Mouse (Mus musculus) ES-E14 (cell line): Measurements from ENCODE around the gene Sprn. TPM values are rescaled to one million over a fixed set of nuclear protein-coding genes. Genes with fewer than 3 reads are reported as not detected.
A peak's percentile ranks its signal among the peaks of the same experiment; 100 is the strongest.

ENCODE experiments used
- DNase-seq: peaks from one replicate; pipeline ENCODE4 v3.0.0-alpha.2; 2013; ENCODE audit warnings: low read depth, low spot score
- H3K27ac ChIP-seq: 2 replicates; pipeline ENCODE4 v1.5.1; 2012; ENCODE audit warnings: low read depth, mild to moderate bottlenecking, low read length, moderate library complexity, mixed read lengths; ENCODE audit not compliant: poor library complexity, insufficient read depth, severe bottlenecking
- H3K36me3 ChIP-seq: 2 replicates; pipeline ENCODE4 v1.6.1; 2012; ENCODE audit warnings: mild to moderate bottlenecking, low read length, moderate library complexity, mixed read lengths; ENCODE audit not compliant: control insufficient read depth, poor library complexity, insufficient read depth, severe bottlenecking
- H3K4me1 ChIP-seq, 2 experiments: fragments of 150-350 bp in 1 of 2; sonication (generic) in 1 of 2; 2 replicates each; pipeline ENCODE4 v1.6.1; 2012; ENCODE audit warnings: low read length in 2 of 2, mild to moderate bottlenecking in 1 of 2, mixed read lengths in 1 of 2; ENCODE audit not compliant: control insufficient read depth in 2 of 2, insufficient read depth in 2 of 2, poor library complexity in 1 of 2
- H3K4me3 ChIP-seq, 2 experiments: fragments of 150-350 bp in 1 of 2; sonication (generic) in 1 of 2; 2 replicates each; pipeline ENCODE4 v1.5.1; 2012; ENCODE audit warnings: low read length in 2 of 2, low read depth in 1 of 2, mild to moderate bottlenecking in 1 of 2, mixed read lengths in 1 of 2; ENCODE audit not compliant: insufficient read depth in 1 of 2, poor library complexity in 1 of 2, severe bottlenecking in 1 of 2
- H3K9ac ChIP-seq: 2 replicates; pipeline ENCODE4 v1.6.1; 2012; ENCODE audit warnings: low read depth, mild to moderate bottlenecking, low read length, mixed read lengths; ENCODE audit not compliant: poor library complexity, insufficient read depth, severe bottlenecking
- H3K9me3 ChIP-seq: fragments of 150-350 bp; sonication (generic); 2 replicates; pipeline ENCODE4 v1.6.1; 2012; ENCODE audit warnings: low read depth, mild to moderate bottlenecking, low read length; ENCODE audit not compliant: control insufficient read depth, insufficient read depth
- CHD2 ChIP-seq: IDR thresholded peaks from 2 replicates; pipeline ENCODE4 v1.6.1; 2014; ENCODE audit warnings: mild to moderate bottlenecking, low read depth, low read length, inconsistent platforms
- HCFC1 ChIP-seq: IDR thresholded peaks from 2 replicates; pipeline ENCODE4 v1.6.1; 2012; ENCODE audit warnings: low read length, inconsistent platforms, borderline replicate concordance; ENCODE audit not compliant: insufficient read depth
- MAFK ChIP-seq: IDR thresholded peaks from 2 replicates; pipeline ENCODE4 v1.6.1; 2014; ENCODE audit warnings: mild to moderate bottlenecking, low read depth, low read length, inconsistent platforms; ENCODE audit not compliant: insufficient read depth
- ZC3H11A ChIP-seq: IDR thresholded peaks from 2 replicates; pipeline ENCODE4 v1.6.1; 2012; ENCODE audit warnings: low read depth, mild to moderate bottlenecking, inconsistent platforms, low read length, borderline replicate concordance
- ZNF384 ChIP-seq: IDR thresholded peaks from 2 replicates; pipeline ENCODE4 v1.6.1; 2012; ENCODE audit warnings: low read depth, low read length, inconsistent platforms
- in situ Hi-C, 2 experiments: fragments of 600-800 bp; cut with MboI; formaldehyde crosslinking; loops; one replicate each; pipeline ENCODE4 v1.15.1; 2025; ENCODE audit warnings: low sequenced_read_pairs in 2 of 2, inconsistent platforms in 1 of 2; ENCODE audit not compliant: unreplicated experiment in 2 of 2
- total RNA-seq: library from RNA; depleted of rRNA; stranded (reverse); fragments of 300-350 nt; gene quantifications from 2 replicates; pipeline ENCODE4 v1.2.3, GENCODE M21; 2012

Sprn gene
- total RNA-seq, 1 experiment = 0.27 TPM

- Histone ChIP-seq H3K9ac (peak within 1 kb of the TSS; percentile 92), H3K4me3 (peak within 1 kb of the TSS; percentile 90 to 98), H3K9me3 (no peaks in the 10 kb centered on the region), H3K4me1 (0 out of 4 replicates have a peak, but pooled peaks cover 1 to 4% of the 10 kb centered on the region in 2 experiments), H3K27ac (peak within 1 kb of the TSS; percentile 71; the same call in 1 of the 2 replicates), H3K36me3 (peaks cover 10% of the 10 kb centered on the region; the same call in 1 of the 2 replicates)
- DNase-seq = peak; percentile 83
- in situ Hi-C loops = no loop called here
- TF ChIP-seq MAFK (0 out of 2 replicates have a peak, but pooled peaks have one; percentile 20), HCFC1 (no peak)
These were observed 38.2 kb downstream of the Sprn start, which contains the start of gene Echs1 for GRCm38 (mm10) chr7:140116329-140117054. Gene Echs1, minus strand, starts transcription at chr7:140116476.

DNA sequence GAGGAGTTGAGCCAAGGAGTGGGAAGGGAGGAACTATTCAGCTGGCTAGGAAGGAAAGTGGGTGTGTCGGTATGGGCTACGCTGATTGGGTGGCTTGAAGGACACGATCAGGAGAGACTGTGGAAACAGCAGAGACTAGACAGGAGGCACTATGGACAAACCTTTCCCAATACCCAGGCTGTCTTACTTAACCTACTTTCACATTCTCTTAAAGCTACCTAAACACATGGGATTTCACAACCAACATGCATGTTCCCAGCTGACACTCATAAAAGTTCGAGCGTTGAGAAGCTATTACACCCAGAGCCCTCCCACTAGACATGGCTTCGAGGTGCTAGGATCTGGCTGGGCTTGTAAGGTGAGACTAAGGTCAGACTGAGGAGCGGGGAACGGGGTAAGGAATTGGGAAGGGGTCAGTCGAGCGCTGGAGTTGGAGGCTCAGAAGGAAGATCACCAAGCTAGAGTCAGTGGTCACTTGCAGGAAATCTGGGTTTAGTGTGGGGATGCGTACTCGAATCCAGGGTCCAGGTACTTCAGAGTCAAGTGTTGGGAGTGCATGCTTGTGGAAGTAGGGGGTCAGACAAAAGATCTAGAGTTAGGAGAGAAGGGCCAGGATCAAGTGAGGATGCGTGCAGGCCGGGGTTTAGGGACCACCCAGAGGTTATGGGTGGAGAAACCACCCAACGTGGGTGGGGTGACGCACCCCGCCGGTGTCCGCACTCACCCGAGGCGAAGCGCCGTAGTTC, 38.9 kb downstream of the Sprn start, which contains the start of gene Paox:
TSS of gene Paox (plus strand) at position 217 of the 746 bp plus-strand sequence.
- no peak for TF ChIP-seq CHD2
- TF ChIP-seq ZC3H11A = no peak
- no peak for TF ChIP-seq MAFK
- TF ChIP-seq HCFC1 = no peak
- TF ChIP-seq ZNF384 = no peak

GRCm38 (mm10) chr7:140111943-140112342, 42.7 kb downstream of the Sprn start:
- H3K4me3 ChIP-seq = no peak overlapping the region
- H3K27ac ChIP-seq = no peak overlapping the region
- in situ Hi-C loops = no loop called here
- TF ChIP-seq CHD2 (no peak), ZNF384 (no peak), ZC3H11A (no peak), HCFC1 (no peak), MAFK (no peak)
- 0 out of 4 replicates have a peak, but pooled peaks cover 0 to 2% of the 10 kb centered on the region in 2 experiments for H3K4me1 ChIP-seq
- no peaks in the 10 kb centered on the region for H3K9me3 ChIP-seq
- no peak overlapping the region for H3K9ac ChIP-seq
- peaks cover 33% of the 10 kb centered on the region for H3K36me3 ChIP-seq
- DNase-seq = no peak

More for the DNA sequence above, 38.9 kb downstream of the Sprn start, which contains the start of gene Paox:
- DNase-seq = peak; percentile 69
- no peaks in the 10 kb centered on the region for H3K9me3 ChIP-seq
- H3K4me1 ChIP-seq = 0 out of 4 replicates have a peak, but pooled peaks cover 1 to 2% of the 10 kb centered on the region in 2 experiments
- peaks cover 14% of the 10 kb centered on the region; the same call in 1 of the 2 replicates for H3K36me3 ChIP-seq
- peak within 1 kb of the TSS; percentile 71; the same call in 1 of the 2 replicates for H3K27ac ChIP-seq
- peak within 1 kb of the TSS; percentile 92 for H3K9ac ChIP-seq
- in situ Hi-C loops = no loop called here
- H3K4me3 ChIP-seq = peak within 1 kb of the TSS; percentile 90 to 98

DNA sequence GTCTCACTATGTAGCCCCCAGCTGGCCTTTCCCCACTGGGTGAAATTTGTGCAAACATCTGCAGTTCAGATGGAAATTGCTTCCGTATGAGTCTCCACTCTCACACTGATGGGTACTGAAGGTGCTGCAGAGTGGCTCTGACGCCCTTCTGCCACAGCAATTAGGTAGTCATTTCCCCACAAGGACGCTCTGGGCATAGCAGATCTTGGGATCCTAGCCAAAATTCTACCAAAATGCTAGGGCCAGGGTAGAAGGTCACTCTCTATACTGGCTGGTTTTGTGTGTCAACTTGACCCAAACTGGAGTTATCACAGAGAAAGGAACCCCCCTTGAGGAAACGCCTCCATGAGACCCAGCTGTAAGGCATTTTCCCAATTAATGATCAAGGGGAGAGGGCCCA, 50.7 kb downstream of the Sprn start:
- in situ Hi-C loops = no loop called here

More for the DNA sequence above, 50.7 kb downstream of the Sprn start:
- TF ChIP-seq HCFC1 (no peak), CHD2 (no peak), ZC3H11A (no peak), ZNF384 (no peak), MAFK (no peak)
- peaks cover 8% of the 10 kb centered on the region; the same call in 1 of the 2 replicates for H3K36me3 ChIP-seq
- H3K27ac ChIP-seq = no peak overlapping the region
- DNase-seq = no peak
- no peaks in the 10 kb centered on the region for H3K9me3 ChIP-seq
- peaks cover 0 to 7% of the 10 kb centered on the region in 2 experiments; a peak in 2 of 4 replicates for H3K4me1 ChIP-seq
- no peak overlapping the region for H3K9ac ChIP-seq
- no peak overlapping the region for H3K4me3 ChIP-seq
